Mouse (Mus musculus) subcutaneous adipose tissue, adult 2 months (tissue): ENCODE measurements around the gene Stard7. TPM values are rescaled to one million over a fixed set of nuclear protein-coding genes. Genes with fewer than 3 reads are reported as not detected.

ENCODE experiments used
- polyA plus RNA-seq: library from polyadenylated mRNA; depleted of rRNA; stranded (reverse); fragments of >200 nt; gene quantifications from 2 replicates; pipeline ENCODE4 v1.2.3, GENCODE M21; 2012; ENCODE audit warnings: low replicate concordance; rRNA removed

The Stard7 gene
- polyA plus RNA-seq = 40.2 and 47.2 TPM in 2 replicates

GRCm38 (mm10) chr2:127269491-127270299 lies at the start of gene Stard7:
Stard7 (plus strand) TSS chr2:127270218.

GRCm38 (mm10) chr2:127247592-127248333 lies 22.3 kb upstream of the Stard7 start, which contains the start of the genes Ciao1 and Tmem127:
Ciao1 (minus strand) TSS chr2:127247816.
Tmem127 (plus strand) TSS chr2:127247908.

GRCm38 (mm10) chr2:127335767-127336496 lies 65.9 kb downstream of the Stard7 start, which contains the start of gene Dusp2:
Dusp2 (plus strand) TSS chr2:127336159.

GRCm38 (mm10) chr2:127338416-127338815 lies 68.4 kb downstream of the Stard7 start, which contains the start of gene Astl:
Astl (plus strand) TSS chr2:127338639.

Other genes with a start within 250 kb of the Stard7 start
- gene Blvra, start 199.6 kb upstream of the Stard7 start, polyA plus RNA-seq = 13.3 and 27.0 TPM in 2 replicates
- 1.7 and 4.4 TPM in 2 replicates for gene Ncaph, start 136.3 kb upstream of the Stard7 start, polyA plus RNA-seq
- gene Itpripl1, start 126.8 kb upstream of the Stard7 start, polyA plus RNA-seq = 19.0 and 24.2 TPM in 2 replicates
- 2.3 TPM in 2 replicates for gene 1810024B03Rik, start 61.9 kb upstream of the Stard7 start, polyA plus RNA-seq
- gene Snrnp200, start 61.8 kb upstream of the Stard7 start, polyA plus RNA-seq = 47.7 and 72.8 TPM in 2 replicates
- 79.4 and 82.5 TPM in 2 replicates for gene Ciao1, start 22.4 kb upstream of the Stard7 start, polyA plus RNA-seq
- 96.8 and 112 TPM in 2 replicates for gene Tmem127, start 22.3 kb upstream of the Stard7 start, polyA plus RNA-seq
- gene Dusp2, start 65.9 kb downstream of the Stard7 start, polyA plus RNA-seq = 2.2 and 11.6 TPM in 2 replicates
- not detected in 2 replicates for gene Astl, start 68.4 kb downstream of the Stard7 start, polyA plus RNA-seq
- 0.41 and 0.66 TPM in 2 replicates for gene Adra2b, start 93.0 kb downstream of the Stard7 start, polyA plus RNA-seq
- 0.21 and 0.28 TPM in 2 replicates for gene Gpat2, start 155.0 kb downstream of the Stard7 start, polyA plus RNA-seq
- 30.8 and 43.2 TPM in 2 replicates for gene Fahd2a, start 174.3 kb downstream of the Stard7 start, polyA plus RNA-seq